Mouse (Mus musculus) hindbrain, embryonic 16.5 days (tissue): Measurements from ENCODE around the gene Tmem219. TPM values are rescaled to one million over a fixed set of nuclear protein-coding genes. Genes with fewer than 3 reads are reported as not detected.
A peak's percentile ranks its signal among the peaks of the same experiment; 100 is the strongest.
"Not testable (repeated sequence)": the region's sequence is repeated elsewhere in the genome, so short reads cannot be mapped to it uniquely, and the experiment has no call there.

Source experiments
- ATAC-seq: fragments of 200-750 bp; cut with Nextera tagmentation; 2 replicates; pipeline ENCODE4 v1.8.0; 2017; ENCODE audit warnings: moderate TSS enrichment, moderate library complexity
- H3K27ac ChIP-seq: fragments of 300-500 bp; sonication (generic); 2 replicates; pipeline ENCODE4 v1.5.1; 2014; ENCODE audit warnings: low read depth, mild to moderate bottlenecking, control low read depth, low read length, moderate library complexity
- H3K27me3 ChIP-seq: fragments of 300-500 bp; sonication (generic); replicated peaks from 2 replicates; pipeline ENCODE4 v1.6.1; 2014; ENCODE audit warnings: low read length; ENCODE audit not compliant: control insufficient read depth, insufficient read depth
- H3K36me3 ChIP-seq: fragments of 300-500 bp; sonication (generic); 2 replicates; pipeline ENCODE4 v1.6.1; 2014; ENCODE audit warnings: mild to moderate bottlenecking, low read length, moderate library complexity, mixed read lengths; ENCODE audit not compliant: control insufficient read depth, insufficient read depth
- H3K4me1 ChIP-seq: fragments of 300-500 bp; sonication (generic); 2 replicates; pipeline ENCODE4 v1.6.1; 2014; ENCODE audit warnings: low read depth, low read length; ENCODE audit not compliant: control insufficient read depth, insufficient read depth
- H3K4me2 ChIP-seq: fragments of 300-500 bp; sonication (generic); 2 replicates; pipeline ENCODE4 v1.6.1; 2014; ENCODE audit warnings: mild to moderate bottlenecking, low read length, control low read depth, moderate library complexity
- H3K4me3 ChIP-seq: fragments of 300-500 bp; sonication (generic); 2 replicates; pipeline ENCODE4 v1.5.1; 2014; ENCODE audit warnings: mild to moderate bottlenecking, low read length, control low read depth, moderate library complexity
- H3K9ac ChIP-seq: fragments of 300-500 bp; sonication (generic); 2 replicates; pipeline ENCODE4 v1.6.1; 2014; ENCODE audit warnings: low read depth, mild to moderate bottlenecking, control low read depth, low read length, moderate library complexity
- H3K9me3 ChIP-seq: fragments of 300-500 bp; sonication (generic); 2 replicates; pipeline ENCODE4 v1.6.1; 2014; ENCODE audit warnings: mild to moderate bottlenecking, low read length, moderate library complexity; ENCODE audit not compliant: control insufficient read depth
- WGBS: fragments of 180-500 bp; shearing (Covaris S2); extraction: QIAGEN DNeasy Blood & Tissue Kit; methylation state at CpG from one replicate; pipeline ENCODE4 v1.1.7; 2014; 5-methylcytosine and 5-hydroxymethylcytosine counted together
- polyA plus RNA-seq: library from polyadenylated mRNA; unstranded; fragments of >200 nt; fragmentation: Nextera tagmentation; extraction: Ambion mirVana; gene quantifications from 2 replicates; pipeline ENCODE4 v1.2.1, GENCODE M21; 2015

Gene Tmem219
- polyA plus RNA-seq, 1 experiment from 2014 or later = 35.9 TPM

- H3K9ac ChIP-seq = no peak overlapping the region
- H3K27me3 ChIP-seq = no peaks in the 10 kb centered on the region
- 88% methylated on average over 2 of the region's 2 CpGs for WGBS
- no peak overlapping the region for H3K4me3 ChIP-seq
- H3K4me1 ChIP-seq = peaks cover 6% of the 10 kb centered on the region
- ATAC-seq = no peak
- H3K9me3 ChIP-seq = peaks cover under 1% of the 10 kb centered on the region; the same call in 1 of the 2 replicates
- H3K27ac ChIP-seq = no peak overlapping the region
- no peak overlapping the region for H3K4me2 ChIP-seq
- peaks cover 10% of the 10 kb centered on the region for H3K36me3 ChIP-seq
These were observed 9.9 kb upstream of the Tmem219 start for GRCm38 (mm10) chr7:126932652-126933051.

- peaks cover 6% of the 10 kb centered on the region for H3K4me1 ChIP-seq
- peak overlapping the region; percentile 88 for H3K4me2 ChIP-seq
- H3K9me3 ChIP-seq = no peaks in the 10 kb centered on the region
- peak overlapping the region; percentile 81 for H3K27ac ChIP-seq
- no peaks in the 10 kb centered on the region for H3K36me3 ChIP-seq
- peak; percentile 78 for ATAC-seq
- under 1% methylated on average over 21 of the region's 27 CpGs for WGBS
- H3K9ac ChIP-seq = peak overlapping the region; percentile 85
- peak overlapping the region; percentile 67 for H3K4me3 ChIP-seq
- H3K27me3 ChIP-seq = no peaks in the 10 kb centered on the region
These were observed 6.3 kb upstream of the Tmem219 start for GRCm38 (mm10) chr7:126929046-126929445.

DNA sequence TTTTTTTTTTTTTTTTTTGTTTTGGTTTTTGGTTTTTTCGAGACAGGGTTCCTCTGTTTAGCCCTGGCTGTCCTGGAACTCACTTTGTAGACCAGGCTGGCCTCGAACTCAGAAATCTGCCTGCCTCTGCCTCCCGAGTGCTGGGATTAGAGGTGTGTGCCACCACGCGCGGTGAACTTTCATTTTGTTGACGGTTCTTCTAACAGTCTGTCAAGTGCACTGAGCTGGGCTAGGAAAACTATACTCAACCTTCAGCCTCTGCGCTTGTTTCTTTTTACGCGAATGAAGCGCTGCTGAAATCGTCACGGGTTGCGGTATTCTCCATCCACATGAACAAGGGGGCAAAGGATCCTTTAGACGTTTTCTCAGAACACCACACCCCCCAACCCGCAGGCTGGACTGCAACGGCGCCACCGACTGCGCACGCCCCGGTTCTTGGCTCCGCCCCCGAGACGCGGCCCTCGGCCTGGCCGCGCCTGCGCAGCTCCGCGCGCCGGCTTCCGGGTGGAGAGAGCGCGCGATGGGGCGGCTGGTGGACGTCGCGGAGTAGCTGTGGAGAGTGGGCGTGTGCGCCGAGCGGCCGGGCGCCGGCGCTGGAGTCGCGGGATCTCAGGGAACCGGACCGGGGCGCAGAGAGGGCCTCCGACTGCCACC is 5.8 kb upstream of the Tmem219 start, which contains the start of gene Kctd13:
Gene Kctd13 (plus strand): TSS at position 496 of the 654 bp plus-strand sequence.
- Histone ChIP-seq H3K27me3 (no peaks in the 10 kb centered on the region), H3K9me3 (no peaks in the 10 kb centered on the region), H3K9ac (peak within 1 kb of the TSS; percentile 85), H3K27ac (peak within 1 kb of the TSS; percentile 81), H3K4me1 (peaks cover 6% of the 10 kb centered on the region), H3K4me2 (peak within 1 kb of the TSS; percentile 88), H3K4me3 (peak within 1 kb of the TSS; percentile 67), H3K36me3 (no peaks in the 10 kb centered on the region)
- ATAC-seq = peak; percentile 98
- WGBS = 3% methylated on average over 55 of the region's 56 CpGs

GRCm38 (mm10) chr7:126926299-126926698 is 3.6 kb upstream of the Tmem219 start:
- 69% methylated on average over 3 of the region's 3 CpGs for WGBS
- H3K4me2 ChIP-seq = no peak overlapping the region
- H3K27ac ChIP-seq = no peak overlapping the region
- no peaks in the 10 kb centered on the region for H3K9me3 ChIP-seq
- no peak overlapping the region for H3K4me3 ChIP-seq
- no peaks in the 10 kb centered on the region for H3K27me3 ChIP-seq
- H3K36me3 ChIP-seq = no peaks in the 10 kb centered on the region
- ATAC-seq = no peak
- peaks cover 6% of the 10 kb centered on the region for H3K4me1 ChIP-seq
- H3K9ac ChIP-seq = no peak overlapping the region

DNA sequence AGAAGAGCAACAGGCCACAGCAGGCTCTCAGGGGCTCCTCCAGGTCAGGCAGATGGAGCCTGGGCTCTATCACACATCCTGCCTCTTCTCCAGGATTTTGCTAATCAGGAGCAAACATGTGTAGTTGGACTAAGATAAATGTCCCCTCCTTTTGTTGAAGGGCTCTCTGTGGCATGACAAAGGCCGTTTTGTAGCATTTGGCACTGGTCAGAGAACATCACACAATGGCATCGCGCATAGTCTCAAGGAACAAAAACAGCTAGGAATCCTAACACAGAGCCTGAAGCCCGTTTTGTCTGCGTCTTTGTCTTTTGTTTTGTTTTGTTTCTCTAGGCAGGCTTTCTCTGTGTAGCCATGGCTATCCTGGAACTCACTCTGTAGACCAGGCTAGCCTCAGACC is 1.3 kb upstream of the Tmem219 start:
- Histone ChIP-seq H3K27ac (no peak overlapping the region), H3K27me3 (no peaks in the 10 kb centered on the region), H3K4me3 (no peak overlapping the region), H3K36me3 (no peaks in the 10 kb centered on the region), H3K4me1 (no peaks in the 10 kb centered on the region), H3K9me3 (no peaks in the 10 kb centered on the region), H3K4me2 (no peak overlapping the region), H3K9ac (no peak overlapping the region)
- no peak for ATAC-seq
- WGBS = 39% methylated on average over 5 of the region's 5 CpGs

- Histone ChIP-seq H3K27me3 (no peaks in the 10 kb centered on the region), H3K9ac (no peak overlapping the region), H3K4me3 (no peak overlapping the region), H3K36me3 (no peaks in the 10 kb centered on the region), H3K4me1 (no peaks in the 10 kb centered on the region), H3K9me3 (no peaks in the 10 kb centered on the region), H3K4me2 (no peak overlapping the region), H3K27ac (no peak overlapping the region)
- ATAC-seq = no peak
- 78% methylated on average over 2 of the region's 2 CpGs for WGBS
These were observed 1.2 kb downstream of the Tmem219 start for GRCm38 (mm10) chr7:126921563-126921962.

DNA sequence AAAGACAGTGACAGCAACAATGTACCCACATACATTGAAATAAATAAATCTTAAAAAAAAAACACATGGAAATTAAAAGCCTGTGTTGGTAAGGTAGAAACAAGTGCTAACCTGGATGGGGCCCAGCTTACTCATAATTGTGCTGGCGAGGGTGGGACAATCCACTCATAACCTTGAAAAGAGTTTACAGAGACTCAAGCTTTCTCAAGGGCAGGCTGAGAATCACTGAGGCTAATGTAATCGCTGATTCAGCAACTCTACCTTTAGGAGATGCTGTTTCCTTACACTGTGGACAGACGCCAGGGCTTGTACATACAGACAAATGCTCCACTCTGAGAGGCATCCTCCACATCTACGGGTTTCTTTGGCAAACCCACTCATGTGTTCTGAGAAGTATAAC is 2.7 kb downstream of the Tmem219 start:
- H3K9ac ChIP-seq = no peak overlapping the region
- H3K4me3 ChIP-seq = no peak overlapping the region
- H3K27ac ChIP-seq = no peak overlapping the region
- no peak for ATAC-seq
- no peaks in the 10 kb centered on the region for H3K27me3 ChIP-seq
- H3K4me1 ChIP-seq = no peaks in the 10 kb centered on the region
- no peak overlapping the region for H3K4me2 ChIP-seq
- no peaks in the 10 kb centered on the region for H3K9me3 ChIP-seq
- 85% methylated on average over 4 of the region's 4 CpGs for WGBS
- H3K36me3 ChIP-seq = no peaks in the 10 kb centered on the region

- WGBS = 34% methylated on average over 4 of the region's 4 CpGs
- H3K4me1 ChIP-seq, H3K36me3 ChIP-seq: not testable (repeated sequence)
These were observed 4.4 kb downstream of the Tmem219 start for GRCm38 (mm10) chr7:126918356-126918755.

GRCm38 (mm10) chr7:126914844-126915243 is 7.9 kb downstream of the Tmem219 start:
- Histone ChIP-seq H3K4me2 (no peak overlapping the region), H3K4me1 (no peaks in the 10 kb centered on the region), H3K9me3 (no peaks in the 10 kb centered on the region), H3K27me3 (no peaks in the 10 kb centered on the region), H3K9ac (no peak overlapping the region), H3K4me3 (no peak overlapping the region), H3K27ac (no peak overlapping the region), H3K36me3 (no peaks in the 10 kb centered on the region)
- WGBS = 95% methylated on average over 3 of the region's 3 CpGs
- no peak for ATAC-seq

More at GRCm38 (mm10) chr7:126918356-126918755, 4.4 kb downstream of the Tmem219 start:
- H3K4me3 ChIP-seq, H3K9me3 ChIP-seq, H3K9ac ChIP-seq, ATAC-seq, H3K27ac ChIP-seq, H3K27me3 ChIP-seq, H3K4me2 ChIP-seq: not testable (repeated sequence)
